Mouse (Mus musculus): ENCODE measurements around the gene Smo.

Gene Smo

GRCm38 (mm10) chr6:29735336-29735688 is at the start of gene Smo:
Smo (plus strand) TSS chr6:29735503.
- in situ Hi-C loops (cut with MboI, MseI) = no loop called here

- in situ Hi-C loops (cut with MboI, MseI) = loop anchor here (25.0 kb wide), 1 partner anchor 1126 kb away; no protein-coding TSS in a partner anchor
Measured at GRCm38 (mm10) chr6:29685952-29686351, 49.4 kb upstream of the Smo start.

- in situ Hi-C loops (cut with MboI, MseI) = loop anchor here (25.0 kb wide), 1 partner anchor 1123 kb away; no protein-coding TSS in a partner anchor
Measured at GRCm38 (mm10) chr6:29689458-29689857, 45.8 kb upstream of the Smo start.

GRCm38 (mm10) chr6:29693953-29694352 is 41.4 kb upstream of the Smo start, which contains the start of gene Tspan33:
Tspan33 (plus strand) TSS chr6:29694222.
- in situ Hi-C loops (cut with MboI, MseI) = loop anchor here (10.0 to 25.0 kb wide), 2 partner anchors 581 to 1118 kb away; no protein-coding TSS in a partner anchor

GRCm38 (mm10) chr6:29694375-29695289 is 40.7 kb upstream of the Smo start:
- in situ Hi-C loops (cut with MboI, MseI) = loop anchor here (10.0 to 25.0 kb wide), 2 partner anchors 580 to 1118 kb away; no protein-coding TSS in a partner anchor

GRCm38 (mm10) chr6:29695290-29695674 is 40.0 kb upstream of the Smo start:
- in situ Hi-C loops (cut with MboI, MseI) = loop anchor here (10.0 to 25.0 kb wide), 2 partner anchors 580 to 1117 kb away; no protein-coding TSS in a partner anchor

- in situ Hi-C loops (cut with MboI, MseI) = loop anchor here (10.0 to 25.0 kb wide), 2 partner anchors 579 to 1116 kb away; no protein-coding TSS in a partner anchor
Measured at GRCm38 (mm10) chr6:29695975-29696374, 39.3 kb upstream of the Smo start.

- in situ Hi-C loops (cut with MboI, MseI) = loop anchor here (10.0 to 25.0 kb wide), 2 partner anchors 578 to 1115 kb away; no protein-coding TSS in a partner anchor
Measured at GRCm38 (mm10) chr6:29697139-29697538, 38.2 kb upstream of the Smo start.

GRCm38 (mm10) chr6:29697548-29697947 is 37.8 kb upstream of the Smo start:
- in situ Hi-C loops (cut with MboI, MseI) = loop anchor here (10.0 to 25.0 kb wide), 2 partner anchors 577 to 1115 kb away; no protein-coding TSS in a partner anchor

- in situ Hi-C loops (cut with MboI, MseI) = loop anchor here (10.0 to 25.0 kb wide), 2 partner anchors 576 to 1113 kb away; no protein-coding TSS in a partner anchor
Measured at GRCm38 (mm10) chr6:29699085-29699745, 36.1 kb upstream of the Smo start.

GRCm38 (mm10) chr6:29701051-29701450 is 34.3 kb upstream of the Smo start:
- in situ Hi-C loops (cut with MboI, MseI) = loop anchor here (5.0 kb wide), 1 partner anchor 106 kb away; no protein-coding TSS in a partner anchor

GRCm38 (mm10) chr6:29702126-29702525 is 33.2 kb upstream of the Smo start:
- in situ Hi-C loops (cut with MboI, MseI) = loop anchor here (5.0 kb wide), 1 partner anchor 105 kb away; no protein-coding TSS in a partner anchor

GRCm38 (mm10) chr6:29704143-29704542 is 31.2 kb upstream of the Smo start:
- in situ Hi-C loops (cut with MboI, MseI) = loop anchor here (5.0 kb wide), 1 partner anchor 103 kb away; no protein-coding TSS in a partner anchor

- in situ Hi-C loops (cut with MboI, MseI) = no loop called here
Measured at GRCm38 (mm10) chr6:29707902-29708301, 27.4 kb upstream of the Smo start.

GRCm38 (mm10) chr6:29711318-29711717 is 24.0 kb upstream of the Smo start:
- in situ Hi-C loops (cut with MboI, MseI) = no loop called here

- in situ Hi-C loops (cut with MboI, MseI) = no loop called here
Measured at GRCm38 (mm10) chr6:29712011-29712584, 23.2 kb upstream of the Smo start.

GRCm38 (mm10) chr6:29716624-29717365 is 18.5 kb upstream of the Smo start:
- in situ Hi-C loops (cut with MboI, MseI) = no loop called here

GRCm38 (mm10) chr6:29717541-29717940 is 17.8 kb upstream of the Smo start:
- in situ Hi-C loops (cut with MboI, MseI) = no loop called here

- in situ Hi-C loops (cut with MboI, MseI) = no loop called here
Measured at GRCm38 (mm10) chr6:29717952-29718521, 17.3 kb upstream of the Smo start.

GRCm38 (mm10) chr6:29718894-29719329 is 16.4 kb upstream of the Smo start:
- in situ Hi-C loops (cut with MboI, MseI) = no loop called here
